Mouse (Mus musculus): Measurements from ENCODE around the gene Psme1.

Gene Psme1

DNA sequence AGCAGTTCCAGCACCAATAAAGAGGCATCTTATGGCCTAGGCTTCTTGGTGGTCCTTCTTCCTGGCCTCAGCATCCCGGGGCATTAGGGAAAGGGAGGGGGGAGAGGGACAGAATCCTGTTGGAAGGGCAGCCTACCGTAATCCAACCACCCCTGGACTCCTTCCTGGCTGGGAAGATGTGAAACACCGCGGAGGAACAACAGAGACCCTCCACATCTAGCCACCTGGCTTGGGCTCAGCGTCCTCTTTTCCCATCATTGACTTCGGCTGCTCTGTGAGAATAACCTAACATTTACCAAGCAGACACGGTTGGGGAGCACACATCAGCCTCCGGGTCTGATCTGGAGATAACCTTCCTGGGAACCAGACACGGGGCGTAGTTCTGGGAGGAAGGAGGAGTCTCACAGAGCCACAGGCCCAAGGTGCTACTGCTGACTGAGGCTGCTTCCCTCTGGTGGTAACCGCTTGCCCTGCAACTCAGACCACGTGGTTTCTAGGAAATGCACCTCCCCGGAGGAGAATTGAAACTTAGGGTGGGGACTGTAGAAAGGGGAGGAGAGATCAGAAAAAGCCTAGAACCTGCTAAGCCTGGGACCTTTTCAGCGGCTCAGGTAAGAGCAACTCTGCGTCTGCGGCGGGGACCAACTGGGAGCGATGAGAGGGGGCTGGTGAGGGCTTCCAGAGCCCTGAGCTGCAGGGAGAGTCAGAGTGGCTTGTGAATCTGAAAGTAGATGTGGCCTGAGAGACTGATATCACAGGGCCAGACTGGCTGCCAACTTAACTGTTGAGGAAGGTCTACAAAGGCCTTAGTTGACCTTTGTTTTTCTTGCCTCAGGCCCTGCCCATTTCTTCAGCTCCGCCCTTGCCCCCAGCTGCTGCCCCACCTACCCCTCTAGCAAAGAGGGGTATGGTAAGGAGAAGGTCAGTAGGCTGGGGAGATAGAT, 26.0 kb downstream of the Psme1 start:
- peak; percentile 91 for DNase-seq

DNA sequence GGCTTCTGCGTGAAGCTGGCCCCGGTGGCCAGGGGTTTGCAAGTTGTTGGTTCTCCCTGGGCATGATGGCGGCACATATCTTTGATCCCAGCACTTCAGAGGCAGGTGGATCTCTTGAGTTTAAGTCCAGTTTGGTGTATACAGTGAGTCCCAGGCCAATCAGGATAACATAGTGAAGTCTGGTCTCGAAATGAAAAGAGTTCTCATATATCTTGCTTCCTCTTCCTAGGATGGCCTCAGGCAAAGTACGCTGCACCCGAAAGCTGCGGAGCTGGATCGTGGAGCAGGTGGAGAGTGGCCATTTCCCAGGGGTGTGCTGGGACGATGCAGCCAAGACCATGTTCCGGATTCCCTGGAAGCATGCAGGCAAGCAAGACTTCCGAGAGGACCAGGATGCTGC, 26.9 kb downstream of the Psme1 start:
- no peak for DNase-seq

DNA sequence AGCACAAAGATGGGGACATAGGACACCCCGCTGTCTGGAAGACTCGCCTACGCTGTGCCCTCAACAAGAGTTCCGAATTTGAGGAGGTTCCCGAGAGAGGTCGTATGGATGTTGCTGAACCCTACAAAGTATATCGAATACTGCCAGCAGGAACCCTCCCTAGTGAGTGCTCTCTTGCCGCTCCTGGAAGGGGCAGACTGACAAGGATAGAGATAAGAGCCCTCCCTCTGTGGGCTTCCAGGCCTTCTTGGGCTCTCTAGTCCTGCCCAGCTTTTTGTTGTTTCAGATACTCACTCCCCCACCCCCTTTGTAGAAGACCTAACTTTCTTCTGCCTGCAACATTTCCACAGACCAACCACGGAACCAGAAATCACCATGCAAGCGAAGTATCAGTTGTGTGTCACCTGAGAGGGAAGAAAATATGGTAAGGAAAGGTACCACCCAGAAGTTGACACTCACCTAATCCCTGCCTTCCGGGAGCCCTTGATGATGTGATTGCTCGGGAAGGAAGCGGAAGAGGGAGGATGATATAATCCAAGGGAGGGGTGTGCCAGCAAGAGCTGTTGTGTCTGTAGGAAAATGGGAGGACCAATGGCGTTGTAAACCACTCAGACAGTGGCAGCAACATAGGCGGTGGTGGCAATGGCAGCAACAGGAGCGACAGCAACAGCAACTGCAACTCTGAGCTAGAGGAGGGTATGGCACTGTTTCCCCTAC, 28.0 kb downstream of the Psme1 start:
- no peak for DNase-seq

DNA sequence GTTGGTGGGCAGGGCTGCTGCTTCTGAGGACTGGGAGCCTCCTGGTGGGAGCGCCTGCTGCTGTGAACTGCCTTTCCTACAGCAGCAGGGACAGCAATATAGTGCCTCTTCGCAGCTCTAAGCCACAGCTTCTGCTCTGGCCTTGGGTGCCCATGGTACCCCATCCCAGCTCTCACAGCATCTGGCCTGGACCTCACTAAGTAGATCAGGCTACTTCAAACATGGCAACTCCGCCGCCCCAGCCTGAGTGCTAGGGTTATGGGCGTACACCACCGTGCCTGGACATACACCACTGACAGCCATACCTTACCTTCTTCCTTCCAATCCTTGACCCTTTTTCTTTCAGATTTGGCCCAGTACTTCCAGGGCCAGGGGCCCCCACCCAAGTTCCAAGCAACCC, 30.4 kb downstream of the Psme1 start:
- DNase-seq: no peak

DNA sequence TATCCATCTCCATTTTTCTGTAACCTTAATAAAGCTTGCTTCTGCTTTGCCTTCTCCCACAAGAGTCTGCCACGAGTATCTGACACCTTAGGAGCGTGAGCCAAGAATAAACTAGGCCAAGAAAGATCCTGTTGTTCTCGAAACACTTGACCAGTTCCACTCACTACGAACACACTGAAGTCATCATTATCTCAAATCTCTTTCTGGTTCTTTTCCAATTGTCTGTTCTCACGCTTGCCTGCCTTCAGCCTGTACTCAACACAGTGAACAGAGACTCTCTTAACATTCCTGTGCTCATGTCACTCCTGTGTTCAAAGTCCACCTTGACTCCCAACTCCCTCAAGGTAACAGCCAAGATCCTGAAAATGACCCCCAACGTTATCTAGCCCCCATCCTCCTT, 35.4 kb downstream of the Psme1 start:
- no peak for DNase-seq

DNA sequence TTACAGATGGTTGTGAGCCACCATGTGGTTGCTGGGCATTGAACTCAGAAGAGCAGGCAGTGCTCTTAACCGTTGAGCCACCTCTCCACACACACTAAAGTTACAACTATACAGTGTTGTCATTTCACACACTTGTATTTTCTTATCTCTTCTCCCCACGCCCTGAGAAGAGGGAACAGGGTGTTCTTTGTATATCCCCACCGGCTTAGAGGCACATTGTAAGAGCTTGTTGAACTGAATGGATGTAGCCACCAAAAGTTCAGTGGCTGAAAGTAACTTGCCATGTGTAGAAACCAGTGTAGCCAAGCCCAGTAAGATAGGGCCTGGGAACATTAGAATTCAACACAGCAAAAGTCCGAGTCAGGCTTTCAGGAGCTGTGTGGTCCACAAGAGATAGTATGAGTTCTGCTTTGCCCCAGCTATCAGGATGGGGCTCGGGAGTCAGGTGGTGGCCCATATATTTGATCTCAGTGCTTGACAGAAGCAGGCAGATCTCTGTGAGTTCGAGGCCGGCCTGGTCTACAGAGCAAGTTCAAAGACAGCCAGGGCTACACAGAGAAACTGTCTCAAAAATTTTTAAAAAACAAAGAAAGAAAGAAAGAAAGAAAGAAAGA, 36.7 kb downstream of the Psme1 start:
- DNase-seq: no peak

DNA sequence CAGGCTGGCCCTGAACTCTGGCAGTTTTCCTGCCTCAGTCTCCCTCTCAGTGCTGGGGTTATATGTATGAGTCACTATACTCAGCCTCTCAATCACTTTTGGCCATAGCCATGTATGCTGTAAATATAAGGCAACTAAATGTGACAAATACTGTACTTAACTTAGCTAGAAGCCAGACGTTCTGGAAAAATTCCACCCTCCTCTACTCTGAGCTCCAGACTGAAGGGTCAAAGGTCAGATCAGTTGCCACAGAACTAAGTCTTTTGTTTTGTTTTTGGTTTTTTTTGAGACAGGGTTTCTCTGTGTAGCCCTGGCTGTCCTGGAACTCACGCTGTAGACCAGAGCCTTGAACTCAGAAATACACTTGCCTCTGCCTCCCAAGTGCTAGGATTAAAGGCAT, 38.0 kb downstream of the Psme1 start:
- no peak for DNase-seq

DNA sequence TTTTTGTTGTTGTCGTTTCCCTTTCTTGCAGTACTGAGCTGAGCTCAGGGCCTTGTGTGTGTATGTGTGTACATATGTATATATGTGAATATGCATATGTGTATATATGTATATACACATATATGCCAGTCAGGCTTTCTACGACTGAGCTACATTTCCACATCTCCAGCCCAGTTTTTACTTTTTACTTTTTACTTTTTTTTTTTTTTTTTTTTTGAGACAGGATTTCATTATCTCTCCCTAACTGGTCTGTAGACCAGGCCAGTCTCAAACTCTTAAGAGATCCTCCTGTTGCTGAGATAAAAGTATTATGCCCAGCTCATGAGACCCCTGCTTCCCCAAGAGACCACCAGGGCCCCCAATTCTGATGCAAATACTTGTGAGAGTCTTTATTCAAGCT, 38.9 kb downstream of the Psme1 start:
- no peak for DNase-seq

DNA sequence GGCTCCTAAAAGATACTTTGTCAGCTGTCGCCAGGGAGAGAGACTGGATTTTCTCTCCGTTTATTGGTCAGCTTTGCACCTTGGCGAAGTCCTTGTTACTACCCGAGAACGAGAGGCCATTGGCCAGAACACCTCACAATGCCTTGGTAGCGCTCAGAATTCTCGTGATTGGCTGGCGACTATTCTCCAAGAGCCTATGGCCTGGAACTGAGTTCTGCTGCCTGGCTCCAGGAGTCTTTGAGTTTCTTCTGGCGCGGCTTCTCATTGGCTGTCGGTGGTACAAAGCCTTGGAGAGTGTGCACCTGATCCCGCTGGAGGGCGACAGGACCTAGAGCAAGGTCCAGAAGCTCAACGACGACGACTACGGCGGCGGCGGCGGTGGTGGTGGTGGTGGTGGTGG, 39.9 kb downstream of the Psme1 start, which contains the start of gene Rec8:
Rec8 (plus strand) TSS at position 216 of the 400 bp plus-strand sequence.
- DNase-seq: no peak

DNA sequence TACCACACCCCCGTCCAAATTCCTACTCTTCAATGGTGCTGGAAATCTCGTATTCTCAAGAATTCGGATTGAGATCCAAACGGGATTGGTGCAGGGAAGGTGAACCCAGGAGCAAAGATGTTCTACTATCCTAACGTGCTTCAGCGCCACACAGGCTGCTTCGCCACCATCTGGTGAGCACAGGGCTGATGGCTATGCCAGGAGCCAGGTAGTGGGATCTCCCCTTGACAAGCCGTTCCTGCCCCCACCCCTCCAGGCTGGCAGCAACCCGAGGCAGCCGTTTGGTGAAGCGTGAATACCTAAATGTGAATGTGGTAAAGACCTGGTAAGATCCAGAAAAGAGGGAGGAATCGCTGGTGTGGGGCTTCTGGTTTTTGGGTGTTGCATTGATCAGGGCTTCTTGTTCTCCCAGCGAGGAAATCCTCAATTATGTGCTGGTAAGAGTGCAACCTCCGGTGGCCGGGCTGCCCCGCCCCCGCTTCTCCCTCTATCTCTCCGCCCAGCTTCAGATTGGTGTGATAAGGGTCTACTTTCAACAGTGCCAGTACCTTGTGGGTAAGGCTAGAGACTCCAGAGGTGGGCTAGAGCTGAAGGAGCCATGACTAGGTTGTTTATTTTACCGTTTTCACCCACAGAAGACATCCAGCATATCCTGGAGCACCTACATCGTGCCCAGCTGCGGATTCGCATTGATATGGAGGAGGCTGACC, 40.7 kb downstream of the Psme1 start:
- DNase-seq: no peak

DNA sequence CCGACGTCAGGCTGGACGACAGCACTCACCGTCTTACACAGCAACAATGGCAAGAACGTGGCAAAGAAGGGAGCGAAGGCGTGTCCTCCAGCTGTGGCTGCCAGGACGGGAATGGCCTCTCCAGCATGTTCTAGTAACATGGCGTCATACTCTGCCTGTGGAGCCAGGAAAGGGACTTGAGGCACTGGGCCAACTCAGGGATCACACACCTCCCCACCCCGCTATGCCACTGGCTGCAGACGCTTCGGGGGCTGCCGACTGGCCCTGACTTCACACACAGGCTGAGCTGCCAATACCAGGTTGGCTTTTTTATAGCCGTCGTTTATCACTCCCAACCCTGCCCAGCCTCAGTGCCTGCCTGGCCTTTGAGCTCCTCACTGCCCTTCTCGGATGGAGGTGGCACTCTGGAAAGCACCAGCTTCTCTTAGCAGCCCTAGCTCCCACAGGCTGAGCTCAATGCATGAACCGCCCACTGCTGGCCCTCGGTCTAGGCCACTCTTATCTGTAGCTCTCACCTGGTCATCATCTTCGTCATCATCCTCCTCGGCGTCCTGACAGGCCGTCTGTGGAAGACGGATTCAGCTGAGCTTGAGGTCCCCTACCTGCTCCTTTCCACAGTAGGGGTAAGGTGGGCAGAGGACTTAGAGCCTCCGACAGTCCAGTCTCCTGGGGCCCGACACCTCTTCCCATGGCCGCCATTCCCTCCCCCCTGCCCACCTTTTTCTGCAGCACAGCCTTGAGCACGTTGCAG, 50.3 kb downstream of the Psme1 start:
- no peak for DNase-seq

DNA sequence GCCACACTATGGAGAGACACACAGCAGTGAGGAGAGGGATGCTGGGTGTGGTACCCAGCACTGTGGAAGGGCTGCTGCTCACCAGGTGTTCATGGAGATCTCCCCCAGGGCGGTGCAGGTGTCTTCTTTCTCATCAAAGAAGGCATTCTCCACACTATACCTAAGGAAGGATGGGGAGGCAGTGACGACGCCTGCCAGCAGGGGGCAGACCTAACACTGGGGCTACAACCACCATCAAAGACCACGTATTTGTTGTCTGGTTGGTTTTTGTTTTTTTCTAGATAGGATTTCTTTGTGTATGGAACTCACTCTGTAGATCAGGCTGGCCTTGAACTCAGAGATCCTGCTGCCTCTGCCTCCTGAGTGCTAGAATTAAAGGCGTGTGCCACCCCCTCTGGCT, 51.4 kb downstream of the Psme1 start:
- no peak for DNase-seq

Data from layer of hippocampus, adult 9-11 months (tissue).